Mouse (Mus musculus) layer of hippocampus, adult 8-10 months (tissue): ENCODE results near the gene Trhr2. TPM values are rescaled to one million over a fixed set of nuclear protein-coding genes. Genes with fewer than 3 reads are reported as not detected.

Source experiments
- DNase-seq, 2 experiments: peaks; one replicate each; pipeline ENCODE4 v3.0.0; 2022; ENCODE audit warnings: low spot score in 2 of 2
- total RNA-seq, 4 experiments: library from RNA; stranded (reverse); gene quantifications; 2 replicates each; pipeline ENCODE4 v1.2.4; 2022

Gene Trhr2
- total RNA-seq, 4 experiments from 2014 or later: 0.31 to 1.8 (median 1.4) TPM

- DNase-seq: no peak
Measured at GRCm38 (mm10) chr8:122355642-122356606, 4.6 kb downstream of the Trhr2 start.

GRCm38 (mm10) chr8:122354157-122354556 lies 6.4 kb downstream of the Trhr2 start:
- DNase-seq: no peak

- DNase-seq: no peak
Measured at GRCm38 (mm10) chr8:122350309-122351089, 10.0 kb downstream of the Trhr2 start.

GRCm38 (mm10) chr8:122349357-122350297 lies 10.9 kb downstream of the Trhr2 start:
- DNase-seq: no peak

DNA sequence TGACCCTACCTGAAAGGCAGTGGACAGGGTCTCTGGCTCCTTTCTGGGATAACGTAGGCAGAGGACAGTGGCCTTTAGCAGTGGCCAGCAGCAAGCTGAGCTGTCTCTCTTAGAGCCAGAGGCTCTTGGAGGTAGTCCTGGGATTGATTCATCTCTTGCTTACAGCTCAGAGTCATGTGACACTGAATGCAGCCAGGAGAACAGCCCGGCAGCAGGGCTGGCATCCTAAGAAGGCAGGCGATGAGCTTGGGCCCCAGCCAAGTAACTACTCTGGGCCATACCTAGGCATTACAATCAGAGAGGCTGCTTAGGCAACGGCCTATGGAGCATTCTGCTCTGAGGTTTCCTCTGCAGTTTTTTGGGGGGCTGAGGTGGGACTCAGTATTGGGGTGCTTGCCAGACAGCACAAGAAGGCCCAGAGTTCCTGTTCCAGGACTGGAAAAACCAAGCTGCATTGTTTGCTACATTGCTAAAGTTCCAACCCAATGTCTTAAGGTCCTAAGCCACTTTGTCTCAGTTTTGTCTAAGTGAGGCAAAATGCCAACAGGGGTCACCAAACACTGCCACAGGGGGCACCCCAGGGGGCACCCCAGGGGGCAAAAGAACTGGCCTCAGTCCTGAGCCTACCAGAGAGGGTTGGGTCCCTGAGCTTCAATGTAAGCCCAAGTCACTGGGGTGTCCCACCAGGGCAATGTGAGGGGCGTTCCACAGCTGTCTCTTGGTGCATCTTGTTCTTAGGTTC lies 12.6 kb downstream of the Trhr2 start:
- DNase-seq: peak; percentile 70 to 86

DNA sequence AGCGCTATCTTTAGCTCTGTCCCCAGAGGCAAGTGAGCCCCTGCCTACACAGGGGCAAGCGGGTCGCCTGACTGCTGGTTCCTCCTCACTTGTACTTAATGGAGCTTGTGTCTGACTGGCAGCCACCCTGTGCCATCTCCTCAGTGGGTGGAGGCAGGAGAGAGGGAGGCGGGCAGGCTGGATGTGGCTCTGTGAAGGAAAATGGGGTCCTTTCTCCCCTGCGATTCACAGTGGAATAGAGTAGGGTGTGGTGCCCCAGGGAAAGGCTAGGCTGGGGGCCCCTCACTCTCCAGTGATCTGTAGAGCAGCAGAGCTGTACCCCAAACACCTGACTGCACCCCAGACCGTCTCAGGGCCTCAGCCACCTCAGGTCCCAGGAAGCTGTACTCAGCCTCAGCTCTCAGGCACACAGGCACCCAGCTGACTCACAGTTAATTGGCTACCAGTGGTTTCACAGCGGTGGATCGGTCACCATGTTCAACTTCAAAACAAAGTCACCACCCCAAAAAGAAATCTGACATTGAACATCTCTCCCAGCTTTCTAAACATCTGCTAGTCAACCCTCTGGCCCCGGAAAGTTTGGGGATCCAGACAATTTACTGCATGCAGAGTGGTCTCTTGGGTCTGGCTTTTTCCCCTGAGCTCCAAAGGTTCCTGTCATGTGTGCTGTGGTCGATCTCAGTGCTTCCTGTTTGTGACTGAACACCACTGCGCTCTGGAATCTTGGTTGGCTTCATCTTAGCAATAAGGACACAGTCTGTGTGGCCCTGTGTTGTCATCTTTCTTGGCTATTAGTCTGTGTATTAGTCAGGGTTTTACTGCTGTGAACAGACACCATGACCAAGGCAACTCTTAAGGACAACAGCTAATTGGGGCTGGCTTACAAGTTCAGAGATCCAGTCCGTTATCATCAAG lies 15.1 kb downstream of the Trhr2 start:
- no peak for DNase-seq

DNA sequence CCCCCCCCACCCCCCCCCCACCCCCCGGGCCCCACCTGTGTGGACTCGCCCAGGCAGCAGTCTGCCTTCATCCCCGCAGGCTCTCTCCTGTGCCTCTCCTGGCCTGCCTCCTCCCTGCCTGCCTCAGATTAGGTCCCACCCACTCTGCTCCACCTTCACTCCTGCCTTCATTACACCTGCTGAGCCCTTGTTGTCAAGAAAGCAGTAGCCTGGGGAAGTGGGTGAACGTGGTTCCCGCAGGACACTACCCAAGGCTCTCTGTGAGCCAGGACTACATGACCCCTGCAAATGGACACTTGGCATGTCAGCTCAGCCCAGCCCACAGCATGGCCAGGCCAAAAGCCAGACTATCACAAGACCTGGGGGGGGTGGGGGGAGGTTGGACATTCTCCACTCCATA lies 16.3 kb downstream of the Trhr2 start:
- DNase-seq: no peak

DNA sequence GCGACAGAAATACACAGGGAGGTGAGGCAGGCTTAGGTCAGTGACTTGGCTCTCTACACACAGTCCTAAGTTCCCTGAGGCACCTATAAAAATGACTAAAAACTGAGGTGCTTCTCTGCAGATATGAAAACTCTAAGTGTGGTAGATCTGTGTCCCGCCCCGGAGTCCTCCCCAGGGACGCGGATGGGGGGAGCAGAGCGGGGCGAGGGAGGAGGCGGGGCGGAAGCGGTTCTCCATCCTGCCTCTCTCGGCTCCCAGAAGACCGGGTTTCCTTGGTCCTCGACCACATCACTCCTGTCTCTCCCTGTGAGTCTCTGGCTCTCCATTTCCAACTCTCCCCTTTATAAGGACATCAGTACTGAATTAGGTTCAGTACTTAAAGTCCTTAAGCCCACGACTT lies 16.8 kb downstream of the Trhr2 start:
- DNase-seq: no peak

GRCm38 (mm10) chr8:122343341-122343740 lies 17.2 kb downstream of the Trhr2 start:
- no peak for DNase-seq

DNA sequence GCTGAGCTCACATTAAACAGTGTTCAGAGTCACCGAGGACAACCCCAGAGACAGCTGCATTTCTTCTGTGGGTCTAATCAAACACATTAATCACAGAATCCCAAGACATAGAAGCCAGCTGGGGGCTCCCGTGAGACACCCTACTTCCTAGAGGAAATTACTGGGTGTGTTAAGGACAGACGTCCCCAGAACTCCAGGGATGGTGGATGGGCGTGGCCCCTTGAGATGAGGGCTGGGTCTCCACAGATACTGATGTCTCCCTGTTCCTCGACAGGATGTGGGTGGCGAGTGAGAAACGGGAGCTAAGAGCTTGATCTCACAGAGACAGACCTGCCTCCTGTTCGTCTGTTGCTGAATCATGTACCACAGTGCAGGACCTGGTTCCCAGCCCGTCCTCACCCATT lies 17.7 kb downstream of the Trhr2 start:
- no peak for DNase-seq

- no peak for DNase-seq
Measured at GRCm38 (mm10) chr8:122342362-122342761, 18.2 kb downstream of the Trhr2 start.

DNA sequence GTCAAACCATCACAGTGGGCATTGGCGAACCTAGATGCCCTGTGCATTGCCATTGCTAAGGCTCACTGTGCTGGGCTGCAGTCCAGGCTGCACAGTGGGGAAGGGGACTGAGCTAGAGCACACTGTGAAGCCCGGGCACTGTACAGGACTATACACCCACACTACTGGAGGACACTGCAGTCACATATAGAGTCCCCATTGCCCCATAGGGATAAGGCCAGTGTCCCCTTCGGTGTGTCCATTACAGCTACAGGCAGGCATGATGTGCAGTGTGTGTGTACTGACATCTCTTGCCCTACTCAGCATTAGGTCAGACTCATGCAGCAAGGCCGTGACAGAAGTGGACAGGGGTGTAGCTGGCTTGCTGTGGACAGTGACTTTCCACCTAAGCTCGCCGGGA lies 18.8 kb downstream of the Trhr2 start:
- DNase-seq: no peak

GRCm38 (mm10) chr8:122340761-122341160 lies 19.8 kb downstream of the Trhr2 start:
- DNase-seq: no peak

DNA sequence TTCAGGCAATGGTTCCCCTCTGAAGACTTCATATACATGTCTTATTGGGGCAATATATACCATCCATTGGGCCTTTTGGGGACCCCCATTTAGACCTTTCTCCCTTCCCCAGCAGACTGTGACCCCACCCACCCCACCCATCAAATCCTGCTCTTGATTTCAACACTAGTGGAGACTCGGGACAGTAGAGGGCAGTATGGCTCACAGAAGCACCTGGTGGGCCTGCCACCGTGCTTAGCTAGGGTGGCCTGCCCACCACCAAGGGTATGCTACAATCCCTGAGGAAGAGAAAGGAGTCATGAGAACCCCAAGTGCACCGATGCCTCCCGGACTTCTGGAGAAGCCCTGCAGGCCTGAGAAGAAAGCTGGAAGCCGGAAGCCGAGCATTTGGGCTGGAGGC lies 21.7 kb downstream of the Trhr2 start:
- DNase-seq: no peak

GRCm38 (mm10) chr8:122336251-122336910 lies 24.2 kb downstream of the Trhr2 start:
- no peak for DNase-seq

DNA sequence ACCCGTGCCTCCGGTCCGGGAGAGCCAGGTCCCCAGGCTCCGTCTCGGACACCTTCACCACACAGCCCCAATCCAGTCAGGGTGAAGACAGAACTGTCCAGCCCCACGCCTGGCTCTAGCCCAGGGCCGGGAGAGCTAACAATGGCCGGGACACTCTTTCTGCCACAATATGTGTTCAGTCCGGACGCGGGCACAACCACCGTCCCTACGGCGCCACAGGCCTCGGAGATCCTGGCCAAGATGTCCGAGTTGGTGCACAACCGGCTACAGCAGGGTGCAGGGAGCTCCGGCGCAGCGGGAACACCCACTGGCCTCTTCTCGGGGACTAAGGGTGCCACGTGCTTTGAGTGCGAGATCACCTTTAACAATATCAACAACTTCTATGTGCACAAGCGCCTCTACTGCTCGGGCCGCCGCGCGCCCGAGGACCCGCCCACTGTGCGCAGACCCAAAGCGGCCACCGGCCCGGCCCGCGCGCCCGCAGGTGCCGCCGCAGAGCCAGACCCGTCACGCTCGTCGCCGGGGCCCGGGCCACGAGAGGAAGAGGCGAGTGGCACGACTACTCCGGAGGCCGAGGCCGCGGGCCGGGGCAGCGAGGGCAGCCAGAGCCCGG lies 24.8 kb downstream of the Trhr2 start:
- no peak for DNase-seq

GRCm38 (mm10) chr8:122334791-122335490 lies 25.6 kb downstream of the Trhr2 start:
- no peak for DNase-seq

DNA sequence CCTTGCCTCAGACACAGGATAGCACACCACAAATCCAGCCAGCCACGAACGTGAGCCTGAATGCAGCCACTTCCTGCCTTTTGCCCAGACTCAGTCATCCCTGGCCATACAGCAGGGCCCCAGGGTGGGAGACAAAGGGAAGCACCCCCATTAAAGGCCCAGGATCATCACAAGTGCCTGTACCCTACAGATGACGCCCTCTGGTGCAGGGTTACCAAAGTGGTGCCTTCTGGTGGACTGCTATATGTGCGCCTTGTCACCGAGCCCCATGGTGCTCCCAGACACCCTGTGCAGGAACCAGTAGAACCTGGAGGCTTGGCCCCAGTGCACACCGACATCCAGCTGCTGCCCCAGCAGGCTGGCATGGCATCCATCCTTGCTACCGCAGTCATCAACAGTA lies 27.0 kb downstream of the Trhr2 start:
- DNase-seq: no peak
